Mouse (Mus musculus): Measurements from ENCODE around the gene Gm42957.
A peak's percentile ranks its signal among the peaks of the same experiment; 100 is the strongest.
"Not testable (repeated sequence)": the region's sequence is repeated elsewhere in the genome, so short reads cannot be mapped to it uniquely, and the experiment has no call there.

Gene Gm42957

GRCm38 (mm10) chr3:96617941-96618340 is 17.3 kb upstream of the Gm42957 start:
- DNase-seq (ENCODE audit: low read depth, low spot score), result no peak

GRCm38 (mm10) chr3:96623201-96623600 is 12.1 kb upstream of the Gm42957 start:
- DNase-seq (ENCODE audit: low read depth, low spot score), result no peak

- peak; percentile 96 for DNase-seq (ENCODE audit: low read depth, low spot score)
Measured at GRCm38 (mm10) chr3:96629729-96630600, 5.3 kb upstream of the Gm42957 start, which contains the start of gene Rbm8a. Gene Rbm8a (plus strand): TSS chr3:96629933.

- DNase-seq (ENCODE audit: low read depth, low spot score), result no peak
Measured at GRCm38 (mm10) chr3:96632058-96632457, 3.2 kb upstream of the Gm42957 start.

GRCm38 (mm10) chr3:96634015-96634414 is 1.3 kb upstream of the Gm42957 start:
- no peak for DNase-seq (ENCODE audit: low read depth, low spot score)

- no peak for DNase-seq (ENCODE audit: low read depth, low spot score)
Measured at GRCm38 (mm10) chr3:96635906-96636305, 632 bp downstream of the Gm42957 start.

- no peak for DNase-seq (ENCODE audit: low read depth, low spot score)
Measured at GRCm38 (mm10) chr3:96636448-96636847, 1.2 kb downstream of the Gm42957 start.

GRCm38 (mm10) chr3:96639219-96639618 is 3.9 kb downstream of the Gm42957 start:
- peak; percentile 75 for DNase-seq (ENCODE audit: low read depth, low spot score)

GRCm38 (mm10) chr3:96645018-96645649 is 9.9 kb downstream of the Gm42957 start, which contains the start of gene Itga10:
Gene Itga10 (plus strand): TSS chr3:96645584.
- no peak for DNase-seq (ENCODE audit: low read depth, low spot score)

GRCm38 (mm10) chr3:96647365-96647764 is 12.1 kb downstream of the Gm42957 start:
- DNase-seq (ENCODE audit: low read depth, low spot score), result no peak

GRCm38 (mm10) chr3:96660901-96661300 is 25.6 kb downstream of the Gm42957 start:
- no peak for DNase-seq (ENCODE audit: low read depth, low spot score)

- no peak for DNase-seq (ENCODE audit: low read depth, low spot score)
Measured at GRCm38 (mm10) chr3:96662731-96663316, 27.6 kb downstream of the Gm42957 start.

GRCm38 (mm10) chr3:96663432-96664239 is 28.4 kb downstream of the Gm42957 start:
- DNase-seq (ENCODE audit: low read depth, low spot score), result peak; percentile 70

- DNase-seq (ENCODE audit: low read depth, low spot score), result not testable (repeated sequence)
Measured at GRCm38 (mm10) chr3:96665732-96666363, 30.6 kb downstream of the Gm42957 start.

- DNase-seq (ENCODE audit: low read depth, low spot score), result no peak
Measured at GRCm38 (mm10) chr3:96666916-96667315, 31.6 kb downstream of the Gm42957 start.

- DNase-seq (ENCODE audit: low read depth, low spot score), result peak; percentile 52
Measured at GRCm38 (mm10) chr3:96667316-96667715, 32.0 kb downstream of the Gm42957 start.

- no peak for DNase-seq (ENCODE audit: low read depth, low spot score)
Measured at GRCm38 (mm10) chr3:96668424-96669067, 33.3 kb downstream of the Gm42957 start.

- peak; percentile 93 for DNase-seq (ENCODE audit: low read depth, low spot score)
Measured at GRCm38 (mm10) chr3:96669727-96670468, 34.6 kb downstream of the Gm42957 start, which contains the start of gene Ankrd35. Gene Ankrd35 (plus strand): TSS chr3:96670131.

GRCm38 (mm10) chr3:96671519-96671918 is 36.2 kb downstream of the Gm42957 start:
- DNase-seq (ENCODE audit: low read depth, low spot score), result no peak

- DNase-seq (ENCODE audit: low read depth, low spot score), result no peak
Measured at GRCm38 (mm10) chr3:96673514-96673913, 38.2 kb downstream of the Gm42957 start.

Measured in CD4-positive helper T cell, adult 2 months (primary cell).